Mouse (Mus musculus) heart, adult 2 months (tissue): ENCODE results near the gene Dbndd1.

Experiments used
- CTCF ChIP-seq: fragments of 200-600 bp; IDR thresholded peaks from 2 replicates; pipeline ENCODE4 v1.8.1; 2022; ENCODE audit warnings: antibody characterized with exemption, mild to moderate bottlenecking, moderate library complexity
- EP300 ChIP-seq: fragments of 200-500 bp; IDR thresholded peaks from 2 replicates; pipeline ENCODE4 v1.6.1; 2011; ENCODE audit warnings: low read depth, low read length, control low read depth; ENCODE audit not compliant: insufficient read depth
- POLR2A ChIP-seq: fragments of 200-500 bp; IDR thresholded peaks from 2 replicates; pipeline ENCODE4 v1.6.1; 2011; ENCODE audit warnings: mild to moderate bottlenecking, low read depth, low read length, control low read depth; ENCODE audit not compliant: insufficient read depth

DNA sequence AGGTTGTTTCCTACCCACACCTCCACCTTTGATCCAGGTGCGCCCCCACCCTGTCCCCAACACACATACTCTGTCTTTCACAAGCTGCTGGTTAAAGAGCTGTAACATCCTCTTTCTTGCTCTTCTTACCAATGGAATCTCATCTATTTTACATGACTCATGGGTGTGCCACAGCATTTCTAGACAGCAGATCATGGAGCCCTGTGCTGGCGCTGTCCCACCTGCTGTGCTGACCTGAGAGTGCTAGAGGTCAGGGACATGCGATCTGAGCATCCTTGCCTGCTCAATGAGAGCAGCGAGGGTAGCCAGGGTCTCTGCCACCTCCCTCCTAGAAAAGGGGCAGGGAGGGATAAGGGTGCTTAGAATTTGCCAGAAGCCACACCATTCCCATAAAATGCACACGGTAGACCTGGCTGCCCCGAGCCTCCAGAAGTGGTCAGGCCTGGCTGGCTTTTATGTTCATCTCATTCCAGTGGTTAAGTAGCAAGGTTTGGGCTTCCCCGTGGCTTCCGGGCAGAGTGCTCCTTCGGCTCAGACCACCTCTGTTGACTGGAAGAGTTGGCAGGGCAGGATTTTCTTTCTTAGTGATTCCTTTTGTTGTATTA is 10.6 kb downstream of the Dbndd1 start:
- no peak for TF ChIP-seq POLR2A
- TF ChIP-seq CTCF: no peak
- no peak for TF ChIP-seq EP300
